In the genomic region with DNA sequence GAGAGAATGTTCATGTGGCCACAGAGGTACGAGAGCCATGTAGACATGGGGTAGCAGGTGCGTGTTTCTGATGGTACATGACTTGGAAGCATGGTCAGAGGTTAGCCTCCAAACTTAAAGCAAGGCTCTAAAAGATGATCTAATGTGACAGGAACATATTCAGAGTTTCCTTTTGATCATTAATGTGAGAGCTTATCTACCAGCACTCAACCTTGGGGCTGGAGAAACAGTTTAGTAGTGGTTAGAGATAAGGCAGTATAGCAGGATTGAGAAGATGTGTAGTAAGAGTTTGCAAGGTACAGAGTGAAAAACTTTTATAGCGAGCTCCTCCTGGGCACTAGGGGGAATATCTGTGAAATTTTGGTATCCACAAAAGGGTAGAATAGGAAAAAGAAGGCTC, we compare ENCODE assay signal across 51 mouse cellular contexts. TPM values are rescaled to one million over a fixed set of nuclear protein-coding genes. Genes with fewer than 3 reads are reported as not detected.
"Had no signal": no experiment of that assay in that cellular context is flagged by ENCODE, and none has a peak within 500 bp of the region (broad histone marks: within the 10 kb centered on the region; RNA-seq: fewer than 3 reads in every experiment).

No protein-coding gene starts in this region.

- ATAC-seq: hindbrain, embryonic 16.5 days; hindbrain, postnatal 0 days; inflammation-experienced regulatory T-cells, adult 6 months; intestine, embryonic 15.5 days; intestine, embryonic 16.5 days; intestine, postnatal 0 days had no signal

- H3K27me3 ChIP-seq: heart, embryonic 12.5 days; heart, embryonic 13.5 days; heart, embryonic 15.5 days; hindbrain, embryonic 12.5 days; hindbrain, embryonic 13.5 days; hindbrain, embryonic 15.5 days; intestine, embryonic 15.5 days; kidney, embryonic 15.5 days had no signal

- H3K9ac ChIP-seq: heart, embryonic 12.5 days; heart, embryonic 13.5 days; heart, embryonic 15.5 days; hindbrain, embryonic 12.5 days; hindbrain, embryonic 13.5 days; hindbrain, embryonic 14.5 days; hindbrain, embryonic 15.5 days; intestine, embryonic 15.5 days; kidney, embryonic 15.5 days had no signal

- H3K4me1 ChIP-seq: heart, embryonic 12.5 days; heart, embryonic 13.5 days; heart, embryonic 15.5 days; hindbrain, embryonic 10.5 days; hindbrain, embryonic 12.5 days; hindbrain, embryonic 13.5 days; hindbrain, embryonic 15.5 days; intestine, embryonic 15.5 days; kidney, embryonic 15.5 days had no signal

- H3K27ac ChIP-seq: heart, embryonic 13.5 days; heart, embryonic 15.5 days; hindbrain, embryonic 10.5 days; hindbrain, embryonic 12.5 days; hindbrain, embryonic 13.5 days; hindbrain, embryonic 14.5 days; hindbrain, embryonic 15.5 days; hindbrain, postnatal 0 days; intestine, embryonic 15.5 days; kidney, embryonic 15.5 days; kidney, postnatal 0 days; layer of hippocampus, adult 2 months; left cerebral cortex, adult 2 months had no signal

- DNase-seq: heart, postnatal 10 days; heart, postnatal 14 days; heart, postnatal 36 days; heart, postnatal 4 days; kidney, adult 11 months; kidney, adult 18-20 months; kidney, adult 2 months; kidney, adult 8-10 months; kidney, adult 9 months; kidney, postnatal 10 days; kidney, postnatal 14 days; kidney, postnatal 25 days; kidney, postnatal 36 days; kidney, postnatal 4 days; layer of hippocampus, adult 9-11 months had no signal

- H3K36me3 ChIP-seq: heart, embryonic 12.5 days; heart, embryonic 13.5 days; heart, embryonic 15.5 days; hindbrain, embryonic 10.5 days; hindbrain, embryonic 12.5 days; hindbrain, embryonic 13.5 days; hindbrain, embryonic 15.5 days; intestine, embryonic 15.5 days; kidney, embryonic 15.5 days had no signal

- H3K9me3 ChIP-seq: heart, embryonic 13.5 days; heart, embryonic 15.5 days; hindbrain, embryonic 10.5 days; hindbrain, embryonic 12.5 days; hindbrain, embryonic 13.5 days; hindbrain, embryonic 15.5 days; intestine, embryonic 15.5 days; kidney, embryonic 15.5 days had no signal

- H3K4me3 ChIP-seq: heart, embryonic 12.5 days; heart, embryonic 13.5 days; heart, embryonic 15.5 days; hindbrain, embryonic 10.5 days; hindbrain, embryonic 12.5 days; hindbrain, embryonic 13.5 days; hindbrain, embryonic 15.5 days; intestine, embryonic 15.5 days; kidney, embryonic 15.5 days; layer of hippocampus, adult 2 months; left cerebral cortex, adult 2 months had no signal

RNA-seq across cellular contexts. Expression of a gene that starts 6.3 kb away (rescaled TPM):
- total RNA-seq: heart, postnatal 10 days; heart, postnatal 14 days; heart, postnatal 25 days; heart, postnatal 36 days; heart, postnatal 4 days; hematopoietic stem cell, adult 5-6 weeks; hindbrain, postnatal 0 days; layer of hippocampus, adult 18-20 months; layer of hippocampus, adult 2 months; layer of hippocampus, adult 8-10 months; layer of hippocampus, postnatal 10 days; layer of hippocampus, postnatal 14 days; layer of hippocampus, postnatal 25 days; left cerebral cortex, adult 18-20 months; left cerebral cortex, adult 2 months; left cerebral cortex, adult 8-10 months had no signal
- polyA plus RNA-seq: heart, embryonic 11.5 days; heart, embryonic 12.5 days; heart, embryonic 13.5 days; heart, embryonic 14.5 days; heart, embryonic 15.5 days; heart, embryonic 16.5 days; heart, postnatal 0 days; hindbrain, embryonic 10.5 days; hindbrain, embryonic 11.5 days; hindbrain, embryonic 12.5 days; hindbrain, embryonic 13.5 days; hindbrain, embryonic 14.5 days; hindbrain, embryonic 15.5 days; hindbrain, embryonic 16.5 days; hindbrain, postnatal 0 days; inflammation-experienced regulatory T-cells, adult 6 months; intestine, embryonic 15.5 days; intestine, embryonic 16.5 days; intestine, postnatal 0 days; kidney, adult 2 months; kidney, embryonic 14.5 days; kidney, embryonic 15.5 days; kidney, embryonic 16.5 days; kidney, postnatal 0 days; large intestine, adult 2 months had no signal

RNA-seq across cellular contexts. Expression of a gene that starts 15.7 kb away (rescaled TPM):
- total RNA-seq: heart, postnatal 10 days; heart, postnatal 14 days; heart, postnatal 25 days; heart, postnatal 36 days; heart, postnatal 4 days; hematopoietic stem cell, adult 5-6 weeks; hindbrain, postnatal 0 days; layer of hippocampus, adult 18-20 months; layer of hippocampus, adult 2 months; layer of hippocampus, adult 8-10 months; layer of hippocampus, postnatal 10 days; layer of hippocampus, postnatal 14 days; layer of hippocampus, postnatal 25 days; left cerebral cortex, adult 18-20 months; left cerebral cortex, adult 2 months; left cerebral cortex, adult 8-10 months had no signal
- polyA plus RNA-seq: heart, embryonic 11.5 days; heart, embryonic 12.5 days; heart, embryonic 13.5 days; heart, embryonic 14.5 days; heart, embryonic 15.5 days; heart, embryonic 16.5 days; heart, postnatal 0 days; hindbrain, embryonic 10.5 days; hindbrain, embryonic 11.5 days; hindbrain, embryonic 12.5 days; hindbrain, embryonic 13.5 days; hindbrain, embryonic 14.5 days; hindbrain, embryonic 15.5 days; hindbrain, embryonic 16.5 days; hindbrain, postnatal 0 days; inflammation-experienced regulatory T-cells, adult 6 months; intestine, embryonic 14.5 days; intestine, embryonic 15.5 days; intestine, embryonic 16.5 days; intestine, postnatal 0 days; kidney, adult 2 months; kidney, embryonic 14.5 days; kidney, embryonic 15.5 days; kidney, embryonic 16.5 days; kidney, postnatal 0 days; large intestine, adult 2 months had no signal

RNA-seq across cellular contexts. Expression of a gene that starts 32.0 kb away (rescaled TPM):
- total RNA-seq: heart, postnatal 10 days; heart, postnatal 14 days; heart, postnatal 25 days; heart, postnatal 36 days; heart, postnatal 4 days; hematopoietic stem cell, adult 5-6 weeks; hindbrain, postnatal 0 days; layer of hippocampus, adult 18-20 months; layer of hippocampus, adult 2 months; layer of hippocampus, adult 8-10 months; layer of hippocampus, postnatal 10 days; layer of hippocampus, postnatal 14 days; layer of hippocampus, postnatal 25 days; left cerebral cortex, adult 18-20 months; left cerebral cortex, adult 2 months; left cerebral cortex, adult 8-10 months had no signal
- polyA plus RNA-seq: heart, embryonic 11.5 days; heart, embryonic 12.5 days; heart, embryonic 13.5 days; heart, embryonic 14.5 days; heart, embryonic 15.5 days; heart, embryonic 16.5 days; heart, postnatal 0 days; hindbrain, embryonic 10.5 days; hindbrain, embryonic 11.5 days; hindbrain, embryonic 12.5 days; hindbrain, embryonic 13.5 days; hindbrain, embryonic 14.5 days; hindbrain, embryonic 15.5 days; hindbrain, embryonic 16.5 days; hindbrain, postnatal 0 days; inflammation-experienced regulatory T-cells, adult 6 months; intestine, embryonic 14.5 days; intestine, embryonic 15.5 days; intestine, embryonic 16.5 days; kidney, adult 2 months; kidney, embryonic 14.5 days; kidney, embryonic 15.5 days; kidney, embryonic 16.5 days; kidney, postnatal 0 days; large intestine, adult 2 months had no signal

RNA-seq across cellular contexts. Expression of a gene that starts 43.8 kb away (rescaled TPM):
- total RNA-seq: heart, postnatal 10 days; heart, postnatal 14 days; heart, postnatal 25 days; heart, postnatal 36 days; heart, postnatal 4 days; hematopoietic stem cell, adult 5-6 weeks; hindbrain, postnatal 0 days; layer of hippocampus, adult 18-20 months; layer of hippocampus, adult 2 months; layer of hippocampus, adult 8-10 months; layer of hippocampus, postnatal 10 days; layer of hippocampus, postnatal 14 days; layer of hippocampus, postnatal 25 days; left cerebral cortex, adult 18-20 months; left cerebral cortex, adult 2 months; left cerebral cortex, adult 8-10 months had no signal
- polyA plus RNA-seq: heart, embryonic 11.5 days; heart, embryonic 12.5 days; heart, embryonic 13.5 days; heart, embryonic 14.5 days; heart, embryonic 15.5 days; heart, embryonic 16.5 days; heart, postnatal 0 days; hindbrain, embryonic 10.5 days; hindbrain, embryonic 11.5 days; hindbrain, embryonic 12.5 days; hindbrain, embryonic 13.5 days; hindbrain, embryonic 14.5 days; hindbrain, embryonic 15.5 days; hindbrain, embryonic 16.5 days; hindbrain, postnatal 0 days; inflammation-experienced regulatory T-cells, adult 6 months; intestine, embryonic 14.5 days; intestine, embryonic 15.5 days; intestine, embryonic 16.5 days; intestine, postnatal 0 days; kidney, adult 2 months; kidney, embryonic 14.5 days; kidney, embryonic 15.5 days; kidney, embryonic 16.5 days; kidney, postnatal 0 days; large intestine, adult 2 months had no signal

RNA-seq across cellular contexts. Expression of a gene that starts 50.7 kb away (rescaled TPM):
- total RNA-seq: heart, postnatal 10 days; heart, postnatal 14 days; heart, postnatal 25 days; heart, postnatal 36 days; heart, postnatal 4 days; hematopoietic stem cell, adult 5-6 weeks; hindbrain, postnatal 0 days; layer of hippocampus, adult 18-20 months; layer of hippocampus, adult 2 months; layer of hippocampus, adult 8-10 months; layer of hippocampus, postnatal 10 days; layer of hippocampus, postnatal 14 days; layer of hippocampus, postnatal 25 days; left cerebral cortex, adult 18-20 months; left cerebral cortex, adult 2 months; left cerebral cortex, adult 8-10 months had no signal
- polyA plus RNA-seq: heart, embryonic 11.5 days; heart, embryonic 12.5 days; heart, embryonic 13.5 days; heart, embryonic 14.5 days; heart, embryonic 15.5 days; heart, embryonic 16.5 days; heart, postnatal 0 days; hindbrain, embryonic 10.5 days; hindbrain, embryonic 11.5 days; hindbrain, embryonic 12.5 days; hindbrain, embryonic 13.5 days; hindbrain, embryonic 14.5 days; hindbrain, embryonic 15.5 days; hindbrain, embryonic 16.5 days; hindbrain, postnatal 0 days; intestine, embryonic 14.5 days; intestine, embryonic 15.5 days; intestine, embryonic 16.5 days; intestine, postnatal 0 days; kidney, adult 2 months; kidney, embryonic 14.5 days; kidney, embryonic 15.5 days; kidney, embryonic 16.5 days; kidney, postnatal 0 days; large intestine, adult 2 months had no signal
